Mouse (Mus musculus) embryonic facial prominence, embryonic 15.5 days (tissue): Measurements from ENCODE around the gene Zfp423. TPM values are rescaled to one million over a fixed set of nuclear protein-coding genes. Genes with fewer than 3 reads are reported as not detected.

ENCODE experiments used
- ATAC-seq: fragments of 200-750 bp; cut with Nextera tagmentation; 2 replicates; pipeline ENCODE4 v1.8.0; 2017; ENCODE audit warnings: low read depth, moderate TSS enrichment; ENCODE audit not compliant: insufficient number of reproducible peaks, low FRiP score, low TSS enrichment
- H3K27ac ChIP-seq: fragments of 300-500 bp; sonication (generic); replicated peaks from 2 replicates; pipeline ENCODE4 v1.5.1; 2015; ENCODE audit warnings: mild to moderate bottlenecking, inconsistent platforms
- H3K27me3 ChIP-seq: fragments of 300-500 bp; sonication (generic); 2 replicates; pipeline ENCODE4 v1.6.1; 2015; ENCODE audit warnings: inconsistent platforms
- H3K36me3 ChIP-seq: fragments of 300-500 bp; sonication (generic); 2 replicates; pipeline ENCODE4 v1.6.1; 2015; ENCODE audit warnings: mild to moderate bottlenecking, inconsistent platforms
- H3K4me1 ChIP-seq: fragments of 300-500 bp; sonication (generic); 2 replicates; pipeline ENCODE4 v1.6.1; 2015; ENCODE audit warnings: inconsistent platforms
- H3K4me2 ChIP-seq: fragments of 300-500 bp; sonication (generic); replicated peaks from 2 replicates; pipeline ENCODE4 v1.6.1; 2015; ENCODE audit warnings: mild to moderate bottlenecking, inconsistent platforms
- H3K4me3 ChIP-seq: fragments of 300-500 bp; sonication (generic); replicated peaks from 2 replicates; pipeline ENCODE4 v1.5.1; 2015; ENCODE audit warnings: mild to moderate bottlenecking, inconsistent platforms
- H3K9ac ChIP-seq: fragments of 300-500 bp; sonication (generic); 2 replicates; pipeline ENCODE4 v1.6.1; 2015; ENCODE audit warnings: inconsistent platforms
- H3K9me3 ChIP-seq: fragments of 300-500 bp; sonication (generic); replicated peaks from 2 replicates; pipeline ENCODE4 v1.6.1; 2016; ENCODE audit warnings: inconsistent platforms
- WGBS: fragments of 180-500 bp; shearing (Covaris S2); methylation state at CpG from one replicate; pipeline ENCODE4 v1.1.7; 2015; 5-methylcytosine and 5-hydroxymethylcytosine counted together
- polyA plus RNA-seq: library from polyadenylated mRNA; unstranded; fragments of >200 nt; fragmentation: Nextera tagmentation; extraction: Ambion mirVana; gene quantifications from 2 replicates; pipeline ENCODE4 v1.2.1, GENCODE M21; 2015

Gene Zfp423
- polyA plus RNA-seq, 1 experiment from 2014 or later = 20.5 TPM

GRCm38 (mm10) chr8:87927034-87927830 lies 32.2 kb downstream of the Zfp423 start:
- no peak overlapping the region; the same call in 1 of the 2 replicates for H3K27ac ChIP-seq
- H3K4me3 ChIP-seq = no peak overlapping the region
- no peaks in the 10 kb centered on the region for H3K36me3 ChIP-seq
- 62% methylated on average over 10 of the region's 10 CpGs for WGBS
- no peak overlapping the region for H3K9ac ChIP-seq
- ATAC-seq = no peak
- H3K4me2 ChIP-seq = no peak overlapping the region
- no peaks in the 10 kb centered on the region for H3K9me3 ChIP-seq
- no peaks in the 10 kb centered on the region for H3K27me3 ChIP-seq
- peaks cover 56% of the 10 kb centered on the region for H3K4me1 ChIP-seq

GRCm38 (mm10) chr8:87926098-87926890 lies 33.1 kb downstream of the Zfp423 start:
- Histone ChIP-seq H3K36me3 (no peaks in the 10 kb centered on the region), H3K9ac (no peak overlapping the region), H3K4me3 (no peak overlapping the region), H3K27ac (peak overlapping the region; percentile 40), H3K27me3 (no peaks in the 10 kb centered on the region), H3K4me1 (peaks cover 59% of the 10 kb centered on the region), H3K4me2 (no peak overlapping the region), H3K9me3 (no peaks in the 10 kb centered on the region)
- 0 out of 2 replicates have a peak, but pooled peaks have one; percentile 32 for ATAC-seq
- WGBS = 43% methylated on average over 7 of the region's 7 CpGs

- peaks cover 51% of the 10 kb centered on the region for H3K4me1 ChIP-seq
- no peaks in the 10 kb centered on the region for H3K36me3 ChIP-seq
- H3K9me3 ChIP-seq = no peaks in the 10 kb centered on the region
- H3K27ac ChIP-seq = no peak overlapping the region
- H3K27me3 ChIP-seq = no peaks in the 10 kb centered on the region
- no peak for ATAC-seq
- WGBS = 68% methylated on average over 6 of the region's 6 CpGs
- H3K4me3 ChIP-seq = no peak overlapping the region
- H3K4me2 ChIP-seq = no peak overlapping the region
- H3K9ac ChIP-seq = no peak overlapping the region
These were observed 36.5 kb downstream of the Zfp423 start for GRCm38 (mm10) chr8:87922936-87923335.

GRCm38 (mm10) chr8:87922446-87922845 lies 36.9 kb downstream of the Zfp423 start:
- no peaks in the 10 kb centered on the region for H3K36me3 ChIP-seq
- no peak overlapping the region for H3K4me3 ChIP-seq
- H3K27me3 ChIP-seq = no peaks in the 10 kb centered on the region
- H3K27ac ChIP-seq = 0 out of 2 replicates have a peak overlapping the region, but pooled peaks have one; percentile 7
- H3K4me1 ChIP-seq = peaks cover 51% of the 10 kb centered on the region
- no peaks in the 10 kb centered on the region for H3K9me3 ChIP-seq
- no peak overlapping the region for H3K4me2 ChIP-seq
- no peak for ATAC-seq
- H3K9ac ChIP-seq = no peak overlapping the region
- 21% methylated on average over 6 of the region's 6 CpGs for WGBS

- H3K27ac ChIP-seq = no peak overlapping the region
These were observed 41.4 kb downstream of the Zfp423 start for GRCm38 (mm10) chr8:87918004-87918403.

GRCm38 (mm10) chr8:87915763-87916162 lies 43.6 kb downstream of the Zfp423 start:
- Histone ChIP-seq H3K4me2 (no peak overlapping the region), H3K4me1 (peaks cover 49% of the 10 kb centered on the region), H3K9me3 (no peaks in the 10 kb centered on the region), H3K27me3 (no peaks in the 10 kb centered on the region), H3K4me3 (no peak overlapping the region), H3K9ac (no peak overlapping the region), H3K27ac (no peak overlapping the region), H3K36me3 (no peaks in the 10 kb centered on the region)
- no peak for ATAC-seq
- 73% methylated on average over 9 of the region's 9 CpGs for WGBS

More at GRCm38 (mm10) chr8:87918004-87918403, 41.4 kb downstream of the Zfp423 start:
- Histone ChIP-seq H3K27me3 (no peaks in the 10 kb centered on the region), H3K9ac (no peak overlapping the region), H3K9me3 (no peaks in the 10 kb centered on the region), H3K4me1 (peaks cover 62% of the 10 kb centered on the region), H3K4me3 (no peak overlapping the region), H3K4me2 (no peak overlapping the region), H3K36me3 (no peaks in the 10 kb centered on the region)
- WGBS = 33% methylated on average over 5 of the region's 5 CpGs
- ATAC-seq = no peak

- Histone ChIP-seq H3K36me3 (no peaks in the 10 kb centered on the region), H3K4me2 (no peak overlapping the region), H3K27ac (peak overlapping the region; percentile 71; the same call in 1 of the 2 replicates), H3K4me3 (no peak overlapping the region), H3K4me1 (peaks cover 51% of the 10 kb centered on the region), H3K9ac (no peak overlapping the region), H3K9me3 (no peaks in the 10 kb centered on the region), H3K27me3 (no peaks in the 10 kb centered on the region)
- ATAC-seq = 0 out of 2 replicates have a peak, but pooled peaks have one; percentile 5
- WGBS = 42% methylated on average over 6 of the region's 6 CpGs
These were observed 45.0 kb downstream of the Zfp423 start for GRCm38 (mm10) chr8:87914247-87914967.

GRCm38 (mm10) chr8:87908940-87909339 lies 50.5 kb downstream of the Zfp423 start:
- H3K4me3 ChIP-seq = no peak overlapping the region
- H3K9me3 ChIP-seq = no peaks in the 10 kb centered on the region
- H3K27ac ChIP-seq = no peak overlapping the region
- ATAC-seq = no peak
- no peaks in the 10 kb centered on the region for H3K36me3 ChIP-seq
- peaks cover 51% of the 10 kb centered on the region for H3K4me1 ChIP-seq
- H3K9ac ChIP-seq = no peak overlapping the region
- 78% methylated on average over 2 of the region's 2 CpGs for WGBS
- H3K27me3 ChIP-seq = no peaks in the 10 kb centered on the region
- H3K4me2 ChIP-seq = no peak overlapping the region

- Histone ChIP-seq H3K27me3 (no peaks in the 10 kb centered on the region), H3K4me2 (no peak overlapping the region; the same call in 1 of the 2 replicates), H3K4me1 (peaks cover 38% of the 10 kb centered on the region), H3K9me3 (no peaks in the 10 kb centered on the region), H3K4me3 (no peak overlapping the region), H3K9ac (no peak overlapping the region), H3K27ac (peak overlapping the region; percentile 88), H3K36me3 (no peaks in the 10 kb centered on the region)
- WGBS = 44% methylated on average over 5 of the region's 5 CpGs
- ATAC-seq = peak; percentile 69; the same call in 1 of the 2 replicates
These were observed 54.0 kb downstream of the Zfp423 start for GRCm38 (mm10) chr8:87905404-87905803.

GRCm38 (mm10) chr8:87904108-87904507 lies 55.3 kb downstream of the Zfp423 start:
- Histone ChIP-seq H3K27me3 (no peaks in the 10 kb centered on the region), H3K27ac (peak overlapping the region; percentile 88), H3K4me1 (peaks cover 37% of the 10 kb centered on the region), H3K36me3 (no peaks in the 10 kb centered on the region), H3K9ac (no peak overlapping the region), H3K4me2 (no peak overlapping the region), H3K4me3 (no peak overlapping the region), H3K9me3 (no peaks in the 10 kb centered on the region)
- 28% methylated on average over 5 of the region's 5 CpGs for WGBS
- 0 out of 2 replicates have a peak, but pooled peaks have one; percentile 41 for ATAC-seq
